Mouse (Mus musculus): ENCODE data around the gene Hist1h2bk. TPM values are rescaled to one million over a fixed set of nuclear protein-coding genes. Genes with fewer than 3 reads are reported as not detected.
A peak's percentile ranks its signal among the peaks of the same experiment; 100 is the strongest.

Gene Hist1h2bk
- total RNA-seq (2021) = 10 to 100 TPM; 11.4 to 16.1 TPM
- long read RNA-seq = 0 reads

DNA sequence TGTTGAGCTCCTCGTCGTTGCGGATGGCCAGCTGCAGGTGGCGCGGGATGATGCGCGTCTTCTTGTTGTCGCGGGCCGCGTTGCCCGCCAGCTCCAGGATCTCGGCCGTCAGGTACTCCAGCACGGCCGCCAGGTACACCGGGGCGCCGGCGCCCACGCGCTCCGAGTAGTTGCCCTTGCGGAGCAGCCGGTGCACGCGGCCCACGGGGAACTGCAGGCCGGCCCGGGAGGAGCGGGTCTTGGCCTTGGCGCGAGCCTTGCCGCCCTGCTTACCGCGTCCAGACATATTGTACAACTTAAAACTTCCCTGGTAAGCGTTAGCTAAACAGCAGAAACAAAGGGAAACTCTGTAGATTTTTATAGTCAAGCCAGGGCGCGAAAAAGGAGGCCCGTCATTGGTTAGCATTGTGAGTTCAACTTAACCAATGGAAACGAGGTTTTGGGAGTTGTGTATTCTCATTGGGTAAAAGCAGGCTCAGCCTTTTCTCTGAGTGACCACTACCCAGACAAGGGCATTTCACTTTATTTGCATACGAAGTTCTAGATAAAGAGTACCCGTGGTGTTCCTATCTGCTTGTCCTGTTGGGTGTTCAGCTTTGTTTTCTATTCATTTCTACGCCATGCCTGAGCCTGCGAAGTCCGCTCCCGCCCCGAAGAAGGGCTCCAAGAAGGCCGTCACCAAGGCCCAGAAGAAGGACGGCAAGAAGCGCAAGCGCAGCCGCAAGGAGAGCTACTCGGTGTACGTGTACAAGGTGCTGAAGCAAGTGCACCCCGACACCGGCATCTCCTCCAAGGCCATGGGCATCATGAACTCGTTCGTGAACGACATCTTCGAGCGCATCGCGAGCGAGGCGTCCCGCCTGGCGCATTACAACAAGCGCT, at the start of gene Hist1h2bk, which contains the start of gene Hist1h2ah:
Gene Hist1h2bk (plus strand): TSS at position 604 of the 882 bp plus-strand sequence.
Gene Hist1h2ah (minus strand): TSS at position 302 of the 882 bp plus-strand sequence.
- DNase-seq (ENCODE audit: low spot score in 2 of 2) = peak; percentile 81 to 93

- DNase-seq (ENCODE audit: low spot score in 2 of 2) = no peak
These were observed 43.1 kb upstream of the Hist1h2bk start for GRCm38 (mm10) chr13:21992550-21992949.

GRCm38 (mm10) chr13:21993957-21994738, 41.5 kb upstream of the Hist1h2bk start:
- DNase-seq (ENCODE audit: low spot score in 2 of 2) = no peak

- DNase-seq (ENCODE audit: low spot score in 2 of 2) = no peak
These were observed 40.8 kb upstream of the Hist1h2bk start for GRCm38 (mm10) chr13:21994896-21995295.

DNA sequence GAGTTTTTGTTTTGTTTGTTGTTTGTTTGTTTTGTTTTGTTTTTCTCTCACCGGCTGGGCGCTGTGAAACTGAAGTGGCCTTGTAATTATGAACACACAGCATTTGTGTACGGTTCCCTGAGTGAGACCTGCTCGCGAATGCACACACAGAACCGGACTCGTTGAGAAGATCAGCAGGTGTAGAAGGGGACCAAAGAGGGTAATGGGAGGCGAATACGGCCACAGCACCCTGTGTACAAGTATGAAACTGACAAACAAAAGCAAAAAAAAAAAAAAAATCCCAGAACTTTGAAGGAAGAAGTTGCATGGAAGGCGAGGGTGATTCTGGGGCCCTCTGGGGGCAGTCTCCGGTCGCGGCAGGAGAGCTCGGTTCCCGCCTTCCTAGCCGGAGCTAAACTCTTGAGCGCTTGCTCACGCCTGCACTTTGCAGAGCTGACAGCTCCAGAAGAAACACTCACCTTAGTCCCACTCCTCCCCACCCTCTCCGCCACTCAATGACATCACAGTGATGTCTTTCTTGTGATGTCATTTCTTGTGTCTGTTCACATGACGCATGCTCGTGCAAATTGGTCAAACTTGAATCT, 40.2 kb upstream of the Hist1h2bk start:
- DNase-seq (ENCODE audit: low spot score in 2 of 2) = no peak

DNA sequence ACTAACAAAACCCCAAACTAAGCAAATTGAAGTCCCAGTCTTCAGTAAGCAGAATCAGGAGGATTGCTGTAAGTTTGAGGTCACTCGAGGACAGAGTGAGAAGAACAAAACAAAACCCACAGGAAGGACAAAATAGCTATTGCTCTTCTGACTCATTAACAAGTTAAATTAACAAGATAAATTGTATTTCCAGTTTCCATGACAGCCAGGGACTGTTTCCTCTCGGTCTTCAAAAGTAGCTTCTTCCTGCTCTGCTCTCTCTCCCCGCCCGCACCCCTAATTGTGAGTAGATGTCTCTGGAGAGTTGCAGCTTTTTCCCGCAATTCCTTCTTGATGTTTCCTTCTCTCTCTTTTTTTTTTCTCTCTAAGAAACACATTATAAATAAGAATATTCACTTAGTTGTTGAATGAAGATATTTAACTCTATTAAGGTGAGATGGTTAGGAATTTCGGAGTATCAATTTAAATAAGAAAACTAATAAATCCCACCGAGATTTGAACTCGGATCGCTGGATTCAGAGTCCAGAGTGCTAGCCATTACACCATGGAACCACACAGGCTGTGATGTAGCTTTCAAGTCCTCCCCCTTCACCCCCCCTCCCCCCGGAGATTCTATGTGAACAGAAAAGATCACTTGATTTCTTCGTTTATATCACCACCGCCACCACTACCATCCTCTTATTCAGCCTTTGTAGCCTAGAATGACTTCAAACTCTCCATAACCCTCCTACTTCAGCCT, 39.4 kb upstream of the Hist1h2bk start:
- DNase-seq (ENCODE audit: low spot score in 2 of 2) = no peak

- no peak for DNase-seq (ENCODE audit: low spot score in 2 of 2)
These were observed 38.9 kb upstream of the Hist1h2bk start for GRCm38 (mm10) chr13:21996840-21997185.

DNA sequence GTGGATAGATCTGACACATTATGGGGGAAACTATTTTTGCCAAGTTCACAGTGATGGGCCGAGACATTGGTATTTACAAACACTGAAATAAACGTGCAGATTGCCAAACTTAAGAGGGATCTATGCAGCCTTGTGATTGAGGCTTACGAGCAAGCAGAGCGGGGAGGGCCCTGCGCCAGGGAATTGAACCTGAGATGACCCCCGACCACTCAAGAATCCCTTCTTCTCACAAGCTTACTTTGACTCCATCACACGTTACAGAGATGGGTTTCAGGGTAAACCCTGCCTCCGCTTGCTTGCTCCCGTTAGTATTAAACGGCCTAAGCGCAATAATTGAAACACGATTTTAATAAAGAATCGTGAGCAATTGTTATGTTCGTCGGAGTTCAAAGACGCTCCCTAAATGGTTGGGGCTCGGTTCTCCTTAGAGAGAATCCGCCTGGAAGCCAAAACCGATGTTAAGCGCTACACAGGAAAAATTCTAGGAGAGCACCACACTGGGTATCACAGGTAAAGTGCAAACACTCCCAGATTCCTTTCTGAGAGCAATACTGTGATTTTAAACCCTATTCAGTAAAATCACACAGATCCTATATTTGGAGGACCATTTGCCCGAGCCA, 38.4 kb upstream of the Hist1h2bk start:
- no peak for DNase-seq (ENCODE audit: low spot score in 2 of 2)

DNA sequence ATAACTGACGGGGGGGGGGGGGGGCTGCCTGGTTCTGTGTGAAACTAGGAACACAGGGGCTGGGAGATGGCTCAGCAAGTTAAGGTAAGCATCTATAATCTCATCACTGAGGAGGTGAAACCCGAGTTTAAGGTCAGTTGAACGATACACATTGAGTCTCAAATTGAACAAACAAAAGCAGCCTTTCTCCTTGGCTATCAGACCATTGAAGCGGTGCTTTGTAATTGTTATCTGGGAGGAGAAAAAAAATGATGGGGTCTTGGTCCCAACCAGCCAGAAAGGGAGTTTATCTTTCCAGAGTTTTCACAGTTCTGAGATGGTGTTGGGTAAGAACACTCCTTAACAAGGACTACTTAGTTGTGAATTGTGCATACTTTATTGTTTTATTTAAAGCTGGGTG, 37.8 kb upstream of the Hist1h2bk start:
- no peak for DNase-seq (ENCODE audit: low spot score in 2 of 2)

GRCm38 (mm10) chr13:21998412-21998811, 37.3 kb upstream of the Hist1h2bk start:
- DNase-seq (ENCODE audit: low spot score in 2 of 2) = no peak

DNA sequence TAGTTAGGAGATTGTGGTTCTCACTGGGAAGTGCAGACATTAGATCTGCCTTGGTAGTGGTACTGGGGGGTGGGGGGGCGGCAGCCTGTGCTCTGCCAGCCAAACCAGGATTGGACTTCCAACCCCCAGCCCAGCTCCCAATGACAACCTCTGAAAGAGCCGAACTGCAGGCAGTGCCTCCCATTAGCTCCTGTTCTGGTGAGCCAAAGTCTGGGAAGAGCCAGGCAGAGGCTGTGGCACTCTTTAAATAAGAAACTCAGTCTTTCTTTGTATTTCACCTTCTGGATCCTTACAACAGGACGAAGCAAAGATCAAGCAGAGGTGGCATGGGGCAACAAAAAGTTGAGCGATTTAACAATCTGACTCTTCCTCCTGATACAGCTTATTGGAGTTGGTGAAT, 36.5 kb upstream of the Hist1h2bk start:
- no peak for DNase-seq (ENCODE audit: low spot score in 2 of 2)

GRCm38 (mm10) chr13:22001346-22001745, 34.3 kb upstream of the Hist1h2bk start:
- no peak for DNase-seq (ENCODE audit: low spot score in 2 of 2)

- DNase-seq (ENCODE audit: low spot score in 2 of 2) = no peak
These were observed 33.8 kb upstream of the Hist1h2bk start for GRCm38 (mm10) chr13:22001823-22002222.

DNA sequence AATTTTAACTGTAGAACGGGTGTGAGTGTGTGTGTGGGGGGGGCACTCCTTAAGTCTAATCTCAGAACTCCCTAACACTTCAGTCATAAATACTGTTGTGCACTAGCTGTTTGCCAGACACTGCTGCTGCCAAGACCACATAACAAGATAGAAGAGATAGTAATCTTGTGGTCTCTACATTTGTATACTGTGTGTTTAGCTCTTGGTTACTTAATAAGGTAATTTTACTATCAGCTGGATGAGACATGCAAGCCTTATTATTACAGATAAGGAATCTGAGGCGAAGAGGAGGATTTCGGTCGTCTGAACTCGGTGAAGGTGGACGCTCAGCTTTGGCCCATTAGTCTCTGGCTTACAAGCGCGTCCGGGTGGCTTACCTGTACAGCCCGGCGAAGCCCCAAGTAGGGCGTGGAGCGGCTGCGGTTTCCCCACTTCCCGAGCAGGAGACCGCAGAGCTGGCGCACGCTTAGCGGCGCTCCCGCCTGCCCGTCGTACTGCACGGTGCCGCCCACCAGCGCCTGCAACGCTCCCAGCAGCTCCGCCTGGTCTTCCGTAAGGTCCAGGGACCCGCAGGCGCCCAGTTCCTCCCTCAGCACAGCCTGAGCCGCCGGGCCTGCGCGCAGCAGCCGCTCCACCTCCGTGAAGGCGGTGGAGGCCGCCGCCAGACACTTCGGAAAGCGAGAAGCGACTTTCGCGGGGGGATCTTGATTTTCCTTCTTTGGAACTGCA, 29.9 kb upstream of the Hist1h2bk start:
- no peak for DNase-seq (ENCODE audit: low spot score in 2 of 2)

DNA sequence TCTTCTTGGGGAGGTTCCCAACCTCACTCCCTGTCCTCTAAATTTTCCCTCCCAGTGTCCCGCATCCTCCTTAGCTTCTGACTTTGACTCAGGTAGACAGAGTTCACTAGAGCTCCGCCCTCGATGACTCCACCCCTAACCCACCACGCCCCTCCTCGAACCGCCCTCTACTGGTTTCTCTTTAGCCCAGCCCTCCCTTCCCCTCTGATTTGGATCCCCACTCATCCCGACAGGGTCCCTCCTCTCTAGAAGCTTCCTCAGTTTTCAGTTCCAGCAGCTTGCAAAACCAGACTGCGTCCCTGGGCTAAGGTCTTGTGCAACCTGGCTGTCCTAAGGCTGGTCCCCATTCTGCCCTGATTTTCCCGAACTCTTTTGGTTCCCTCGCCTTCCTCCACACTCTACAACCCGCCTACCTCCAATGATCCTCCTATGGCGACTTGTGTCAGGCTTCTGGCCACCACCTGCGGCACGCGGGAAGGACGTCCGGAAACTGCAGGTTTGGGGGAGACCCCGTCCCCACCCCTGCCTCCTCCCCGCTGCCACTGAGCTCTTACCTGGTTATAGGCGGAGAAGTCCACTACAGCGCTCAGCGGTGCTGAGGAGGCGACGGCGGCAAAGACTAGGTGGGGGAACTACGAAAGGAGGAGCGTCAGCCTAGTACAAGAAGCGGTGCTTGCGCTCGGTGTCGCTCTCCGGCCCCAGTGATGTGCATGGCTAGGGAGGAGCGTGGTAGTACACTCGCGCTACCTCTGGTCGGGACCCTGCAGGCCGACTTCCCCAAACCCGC, 29.1 kb upstream of the Hist1h2bk start:
- no peak for DNase-seq (ENCODE audit: low spot score in 2 of 2)

- no peak for DNase-seq (ENCODE audit: low spot score in 2 of 2)
These were observed 28.6 kb upstream of the Hist1h2bk start for GRCm38 (mm10) chr13:22007121-22007510.

DNA sequence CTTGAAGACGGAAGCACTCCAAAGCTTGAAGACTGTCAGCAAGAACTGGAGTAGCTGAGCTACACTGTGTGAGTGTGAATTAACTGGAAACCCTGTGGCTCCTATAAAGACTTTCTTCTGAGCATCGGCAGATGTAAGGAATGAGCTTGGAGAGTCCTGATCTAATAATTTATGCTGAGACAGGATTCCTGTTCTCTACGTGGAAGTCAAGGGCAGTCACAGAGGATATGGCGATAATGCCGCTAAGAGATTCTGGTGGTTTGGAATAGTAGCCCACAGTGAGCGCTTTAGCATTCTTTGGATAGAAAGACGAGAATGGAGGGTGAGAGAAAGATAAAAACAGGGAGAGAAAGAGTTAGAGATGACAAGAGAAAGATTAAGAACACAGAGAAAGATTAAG, 27.8 kb upstream of the Hist1h2bk start:
- DNase-seq (ENCODE audit: low spot score in 2 of 2) = no peak

- DNase-seq (ENCODE audit: low spot score in 2 of 2) = no peak
These were observed 27.0 kb upstream of the Hist1h2bk start for GRCm38 (mm10) chr13:22008707-22009106.

DNA sequence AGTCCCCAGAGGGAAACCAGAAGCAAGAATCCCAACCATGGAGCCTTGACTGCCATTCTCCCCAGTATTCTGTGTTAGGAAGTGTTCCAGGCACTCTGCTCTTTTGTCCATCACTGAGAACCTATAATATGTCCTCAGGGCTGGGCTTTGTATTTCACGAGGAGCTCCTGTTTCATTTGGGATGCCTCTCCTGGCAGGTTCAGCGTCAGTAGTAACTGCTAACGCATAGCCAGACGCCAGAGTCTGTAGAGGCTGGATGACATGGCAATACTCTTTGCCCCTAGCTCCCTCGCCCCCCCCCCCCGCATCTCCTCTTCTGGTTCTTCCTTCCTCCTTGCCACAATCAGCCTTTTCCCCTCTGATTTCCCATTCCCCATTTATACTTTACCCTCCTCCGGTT, 26.0 kb upstream of the Hist1h2bk start, which contains the start of gene Prss16:
Gene Prss16 (minus strand): TSS at position 101 of the 400 bp plus-strand sequence.
- no peak for DNase-seq (ENCODE audit: low spot score in 2 of 2)

Data from layer of hippocampus, adult 18-20 months (tissue).